Mouse (Mus musculus) liver, embryonic 14.5 days (tissue): ENCODE measurements around the gene Gm1113. TPM values are rescaled to one million over a fixed set of nuclear protein-coding genes. Genes with fewer than 3 reads are reported as not detected.

Experiments used
- ATAC-seq: fragments of 200-750 bp; cut with Nextera tagmentation; 2 replicates; pipeline ENCODE4 v1.8.0; 2017; ENCODE audit warnings: moderate number of reproducible peaks, mild to moderate bottlenecking, moderate library complexity; ENCODE audit not compliant: insufficient read depth
- DNase-seq, 3 experiments: peaks; one replicate each; pipeline ENCODE4 v3.0.0-alpha.2; 2012 to 2013; ENCODE audit warnings: low read depth in 3 of 3, low spot score in 3 of 3
- H3K27ac ChIP-seq: fragments of 300-500 bp; sonication (generic); 2 replicates; pipeline ENCODE4 v1.5.1; 2014; ENCODE audit warnings: moderate library complexity, mild to moderate bottlenecking, control low read depth, inconsistent platforms
- H3K27me3 ChIP-seq: fragments of 300-500 bp; sonication (generic); 2 replicates; pipeline ENCODE4 v1.6.1; 2014; ENCODE audit warnings: mild to moderate bottlenecking, low read length, moderate library complexity; ENCODE audit not compliant: control insufficient read depth, insufficient read depth
- H3K36me3 ChIP-seq: fragments of 300-500 bp; sonication (generic); replicated peaks from 2 replicates; pipeline ENCODE4 v1.6.1; 2014; ENCODE audit warnings: low read depth; ENCODE audit not compliant: control insufficient read depth, insufficient read depth
- H3K4me1 ChIP-seq, 2 experiments: fragments of 200-500 bp in 1 of 2; fragments of 300-500 bp in 1 of 2; sonication (generic) in 1 of 2; replicated peaks; 2 replicates each; pipeline ENCODE4 v1.6.1; 2012 to 2014; ENCODE audit warnings: antibody characterized with exemption in 1 of 2, inconsistent platforms in 1 of 2, low read length in 1 of 2; ENCODE audit not compliant: control insufficient read depth in 2 of 2, insufficient read depth in 2 of 2
- H3K4me2 ChIP-seq: fragments of 300-500 bp; sonication (generic); 2 replicates; pipeline ENCODE4 v1.6.1; 2014; ENCODE audit warnings: low read depth, mild to moderate bottlenecking, control low read depth, moderate library complexity
- H3K4me3 ChIP-seq, 2 experiments: fragments of 200-500 bp in 1 of 2; fragments of 300-500 bp in 1 of 2; sonication (generic) in 1 of 2; 2 replicates each; pipeline ENCODE4 v1.5.1; 2012 to 2014; ENCODE audit warnings: low read depth in 2 of 2, low read length in 2 of 2, mild to moderate bottlenecking in 2 of 2, control low read depth in 1 of 2, inconsistent platforms in 1 of 2, moderate library complexity in 1 of 2; ENCODE audit not compliant: insufficient read depth in 1 of 2
- H3K9ac ChIP-seq: fragments of 300-500 bp; sonication (generic); replicated peaks from 2 replicates; pipeline ENCODE4 v1.6.1; 2014; ENCODE audit warnings: mild to moderate bottlenecking, control low read depth, moderate library complexity
- H3K9me3 ChIP-seq: fragments of 300-500 bp; sonication (generic); 2 replicates; pipeline ENCODE4 v1.6.1; 2016; ENCODE audit warnings: low read length, mixed read lengths; ENCODE audit not compliant: control insufficient read depth
- CTCF ChIP-seq: IDR thresholded peaks from 2 replicates; pipeline ENCODE4 v1.5.1; 2016; ENCODE audit warnings: antibody characterized with exemption, low read depth, control low read depth
- EP300 ChIP-seq: IDR thresholded peaks from 2 replicates; pipeline ENCODE4 v1.6.1; 2016; ENCODE audit warnings: antibody characterized with exemption, low read depth
- WGBS: fragments of 180-500 bp; shearing (Covaris S2); extraction: QIAGEN DNeasy Blood & Tissue Kit; methylation state at CpG from one replicate; pipeline ENCODE4 v1.1.7; 2014; ENCODE audit not compliant: insufficient replicate concordance; 5-methylcytosine and 5-hydroxymethylcytosine counted together
- polyA plus RNA-seq, 2 experiments: library from polyadenylated mRNA; depleted of rRNA in 1 of 2; stranded (reverse) in 1 of 2; unstranded in 1 of 2; fragments of >200 nt; fragmentation: Nextera tagmentation in 1 of 2; extraction: Ambion mirVana in 1 of 2; gene quantifications; 2 replicates each; pipeline versions ENCODE4 v1.2.1 to v1.2.3; 2012 to 2014

Gm1113 gene
- polyA plus RNA-seq, 2 experiments: not detected

DNA sequence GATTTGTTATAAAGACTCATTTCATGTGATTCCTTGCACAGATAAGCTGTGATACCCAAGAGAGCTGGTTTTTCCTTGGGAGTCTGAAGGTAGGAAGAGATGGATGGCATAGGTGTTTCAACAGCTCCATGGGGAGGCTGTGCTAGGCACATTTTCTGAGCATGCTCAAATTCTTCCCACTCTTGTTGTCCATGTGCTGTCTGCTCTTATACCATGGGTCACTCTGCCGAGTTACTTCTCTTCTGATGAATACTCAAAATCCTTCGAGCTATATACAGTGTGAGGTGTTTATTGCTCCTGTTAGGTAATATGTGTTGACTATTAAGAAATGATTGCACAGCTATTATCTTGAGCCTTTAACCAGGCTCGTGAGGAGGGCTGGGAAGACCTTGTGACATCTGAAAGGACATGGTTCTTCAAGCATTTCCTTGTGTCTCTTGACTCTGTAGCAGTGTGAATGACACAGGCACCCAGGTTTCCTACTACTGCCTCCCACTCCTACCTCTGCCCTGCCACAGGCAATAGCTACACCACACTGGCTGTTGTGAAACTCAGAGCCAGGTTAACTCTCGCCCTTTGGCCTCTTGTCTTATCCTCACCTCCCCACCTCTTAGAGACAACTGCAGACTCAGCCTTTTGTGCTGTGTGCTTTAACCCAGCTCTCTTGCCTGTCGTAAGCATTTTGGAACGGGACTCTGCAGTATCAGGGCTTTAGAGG lies 2.7 kb upstream of the Gm1113 start:
- Histone ChIP-seq H3K4me3 (no peak overlapping the region), H3K9me3 (no peaks in the 10 kb centered on the region)
- no peak for ATAC-seq

GRCm38 (mm10) chr9:35516711-35517110 lies 1.4 kb downstream of the Gm1113 start:
- no peak overlapping the region for H3K9ac ChIP-seq
- no peaks in the 10 kb centered on the region for H3K9me3 ChIP-seq
- DNase-seq (no peak), ATAC-seq (no peak)
- H3K36me3 ChIP-seq: no peaks in the 10 kb centered on the region
- no peak overlapping the region for H3K4me2 ChIP-seq
- no peaks in the 10 kb centered on the region for H3K27me3 ChIP-seq
- no peaks in the 10 kb centered on the region for H3K4me1 ChIP-seq
- TF ChIP-seq EP300 (no peak), CTCF (no peak)
- no peak overlapping the region for H3K4me3 ChIP-seq
- 71% methylated on average over 16 of the region's 16 CpGs for WGBS
- no peak overlapping the region for H3K27ac ChIP-seq

More for the DNA sequence above, 2.7 kb upstream of the Gm1113 start:
- no peak for DNase-seq
- no peak overlapping the region for H3K27ac ChIP-seq
- H3K4me1 ChIP-seq: no peaks in the 10 kb centered on the region
- no peaks in the 10 kb centered on the region for H3K36me3 ChIP-seq
- TF ChIP-seq EP300 (no peak), CTCF (no peak)
- WGBS: 39% methylated on average over 6 of the region's 6 CpGs
- H3K4me2 ChIP-seq: no peak overlapping the region
- no peak overlapping the region for H3K9ac ChIP-seq
- no peaks in the 10 kb centered on the region for H3K27me3 ChIP-seq

- Histone ChIP-seq H3K4me2 (no peak overlapping the region), H3K36me3 (no peaks in the 10 kb centered on the region), H3K9ac (no peak overlapping the region), H3K4me1 (no peaks in the 10 kb centered on the region), H3K27me3 (no peaks in the 10 kb centered on the region), H3K27ac (no peak overlapping the region), H3K4me3 (no peak overlapping the region), H3K9me3 (no peaks in the 10 kb centered on the region)
- DNase-seq (no peak), ATAC-seq (no peak)
- 54% methylated on average over 5 of the region's 5 CpGs for WGBS
- no peak for TF ChIP-seq CTCF
- no peak for TF ChIP-seq EP300
Observed at GRCm38 (mm10) chr9:35516182-35516581, 1.9 kb downstream of the Gm1113 start.

DNA sequence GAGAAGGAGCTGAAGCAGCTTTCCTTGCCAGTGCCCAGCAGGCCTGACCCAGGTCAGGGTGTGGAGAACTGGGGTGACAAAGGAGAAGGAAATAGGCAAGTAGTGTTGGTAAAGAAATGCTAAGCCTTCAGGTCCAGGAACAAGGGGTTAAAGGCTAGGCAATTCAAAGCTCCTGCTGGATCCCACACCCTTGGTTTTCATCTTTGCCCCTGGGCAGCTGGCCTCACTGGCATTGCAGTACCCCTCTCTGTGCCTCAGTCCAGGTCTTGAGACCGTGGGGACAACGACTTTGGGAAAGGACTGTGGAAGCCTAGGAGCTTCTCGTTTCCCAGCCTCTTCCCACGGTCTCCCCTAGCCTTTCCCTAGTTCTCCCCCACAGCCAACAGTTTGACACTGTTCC lies 4.2 kb downstream of the Gm1113 start:
- H3K36me3 ChIP-seq: no peaks in the 10 kb centered on the region
- ATAC-seq (no peak), DNase-seq (no peak)
- no peaks in the 10 kb centered on the region for H3K4me1 ChIP-seq
- H3K27ac ChIP-seq: no peak overlapping the region
- 53% methylated on average over 4 of the region's 4 CpGs for WGBS
- TF ChIP-seq EP300: no peak
- no peak overlapping the region for H3K4me2 ChIP-seq
- H3K9ac ChIP-seq: no peak overlapping the region
- no peak overlapping the region for H3K4me3 ChIP-seq
- H3K27me3 ChIP-seq: no peaks in the 10 kb centered on the region
- no peaks in the 10 kb centered on the region for H3K9me3 ChIP-seq

DNA sequence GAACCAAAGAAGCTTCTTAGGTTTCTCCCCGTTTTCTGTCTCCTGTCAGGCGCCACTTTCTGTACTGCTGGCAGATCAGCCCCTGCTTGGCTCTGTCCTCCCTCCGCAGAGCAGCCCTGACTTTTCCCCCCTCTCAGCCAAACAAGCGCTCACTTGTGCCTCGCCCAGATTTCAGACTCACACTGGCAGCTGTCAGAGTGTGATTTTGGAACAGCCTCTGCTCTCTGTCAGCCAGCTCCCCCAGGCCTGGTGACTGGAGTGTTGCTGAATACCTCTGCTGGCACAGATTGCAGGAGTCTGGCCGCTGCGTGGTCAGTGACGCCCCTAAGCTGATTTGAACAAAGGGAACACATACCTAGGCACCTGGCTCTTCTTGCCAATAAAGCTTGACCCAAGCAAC lies 9.8 kb downstream of the Gm1113 start:
- whole genome bisulfite sequencing: 55% methylated on average over 8 of the region's 8 CpGs
- Histone ChIP-seq H3K27ac (no peak overlapping the region), H3K9me3 (no peaks in the 10 kb centered on the region), H3K4me2 (no peak overlapping the region), H3K4me1 (no peaks in the 10 kb centered on the region), H3K27me3 (no peaks in the 10 kb centered on the region), H3K4me3 (no peak overlapping the region), H3K36me3 (no peaks in the 10 kb centered on the region), H3K9ac (no peak overlapping the region)
- ATAC-seq: no peak
- DNase-seq: no peak
- no peak for TF ChIP-seq CTCF
- no peak for TF ChIP-seq EP300
